Mouse (Mus musculus): ENCODE measurements around the gene Calm4.

- TF ChIP-seq CTCF (IDR thresholded peaks at IDR 0.05; ENCODE audit: borderline replicate concordance, insufficient read depth, low read depth, low read length) (no peak), POLR2A (IDR thresholded peaks at IDR 0.05; ENCODE audit: borderline replicate concordance, insufficient read depth, low read length) (no peak)
Measured at GRCm38 (mm10) chr13:3822105-3822504, 15.5 kb upstream of the Calm4 start.
